Mouse (Mus musculus) CD8-positive naive resting alpha-beta T cell, adult 57 days (primary cell): Measurements from ENCODE around the gene Tmem135. TPM values are rescaled to one million over a fixed set of nuclear protein-coding genes. Genes with fewer than 3 reads are reported as not detected.

ENCODE experiments used
- total RNA-seq: library from RNA; stranded (reverse); gene quantifications from one replicate; pipeline ENCODE4 v1.2.4, GENCODE M21; 2023

Tmem135 gene
- 39.4 TPM for total RNA-seq

GRCm38 (mm10) chr7:89404081-89404733, at the start of gene Tmem135, which contains the start of gene Fzd4:
Gene Tmem135 (minus strand): TSS chr7:89404222.
Gene Fzd4 (plus strand): TSS chr7:89404355.

Other genes starting within 250 kb of the Tmem135 start
- gene Fzd4, start 133 bp upstream of the Tmem135 start, total RNA-seq: 0.06 TPM
- not detected for gene Prss23, start 123.0 kb upstream of the Tmem135 start, total RNA-seq
- gene Me3, start 228.2 kb upstream of the Tmem135 start, total RNA-seq: not detected